Mouse (Mus musculus): ENCODE measurements around the gene Phactr2.

Phactr2 gene

GRCm38 (mm10) chr10:13446791-13447249 lies 27.4 kb downstream of the Phactr2 start:
- peak; percentile 96 to 97 for DNase-seq

GRCm38 (mm10) chr10:13444257-13444656 lies 30.0 kb downstream of the Phactr2 start:
- DNase-seq = peak; percentile 35 to 67

- DNase-seq = no peak
These were observed 30.6 kb downstream of the Phactr2 start for GRCm38 (mm10) chr10:13443647-13444046.

- peak; percentile 38 to 60 for DNase-seq
These were observed 33.9 kb downstream of the Phactr2 start for GRCm38 (mm10) chr10:13440292-13440691.

GRCm38 (mm10) chr10:13438118-13438821 lies 35.9 kb downstream of the Phactr2 start:
- peak; percentile 71 to 82 for DNase-seq

GRCm38 (mm10) chr10:13437011-13437410 lies 37.2 kb downstream of the Phactr2 start:
- DNase-seq = no peak

GRCm38 (mm10) chr10:13433016-13433415 lies 41.2 kb downstream of the Phactr2 start:
- no peak for DNase-seq

- no peak for DNase-seq
These were observed 42.3 kb downstream of the Phactr2 start for GRCm38 (mm10) chr10:13431641-13432540.

GRCm38 (mm10) chr10:13429766-13430165 lies 44.4 kb downstream of the Phactr2 start:
- peak; percentile 56 to 71 for DNase-seq

- DNase-seq = peak in 1 of 2 experiments; percentile 52
These were observed 45.0 kb downstream of the Phactr2 start for GRCm38 (mm10) chr10:13429240-13429639.

- DNase-seq = no peak
These were observed 45.7 kb downstream of the Phactr2 start for GRCm38 (mm10) chr10:13428536-13428935.

GRCm38 (mm10) chr10:13427599-13427998 lies 46.6 kb downstream of the Phactr2 start:
- peak; percentile 78 to 86 for DNase-seq

- DNase-seq = no peak
These were observed 49.0 kb downstream of the Phactr2 start for GRCm38 (mm10) chr10:13425198-13425597.

GRCm38 (mm10) chr10:13424508-13424907 lies 49.7 kb downstream of the Phactr2 start:
- no peak for DNase-seq

GRCm38 (mm10) chr10:13424015-13424414 lies 50.2 kb downstream of the Phactr2 start:
- DNase-seq = no peak

GRCm38 (mm10) chr10:13422121-13422520 lies 52.1 kb downstream of the Phactr2 start:
- DNase-seq = no peak

- DNase-seq = no peak
These were observed 55.0 kb downstream of the Phactr2 start for GRCm38 (mm10) chr10:13419246-13419645.

GRCm38 (mm10) chr10:13415489-13416104 lies 58.6 kb downstream of the Phactr2 start:
- no peak for DNase-seq

- no peak for DNase-seq
These were observed 61.8 kb downstream of the Phactr2 start for GRCm38 (mm10) chr10:13412202-13412923.

GRCm38 (mm10) chr10:13411056-13411455 lies 63.2 kb downstream of the Phactr2 start:
- no peak for DNase-seq

- DNase-seq = no peak
These were observed 72.2 kb downstream of the Phactr2 start for GRCm38 (mm10) chr10:13401971-13402370.

- DNase-seq = no peak
These were observed 78.5 kb downstream of the Phactr2 start for GRCm38 (mm10) chr10:13395753-13396152.

- no peak for DNase-seq
These were observed 80.2 kb downstream of the Phactr2 start for GRCm38 (mm10) chr10:13394000-13394399.

Measured in kidney, postnatal 25 days (tissue).